ENCODE assay signal across 14 mouse cellular contexts in the genomic region with DNA sequence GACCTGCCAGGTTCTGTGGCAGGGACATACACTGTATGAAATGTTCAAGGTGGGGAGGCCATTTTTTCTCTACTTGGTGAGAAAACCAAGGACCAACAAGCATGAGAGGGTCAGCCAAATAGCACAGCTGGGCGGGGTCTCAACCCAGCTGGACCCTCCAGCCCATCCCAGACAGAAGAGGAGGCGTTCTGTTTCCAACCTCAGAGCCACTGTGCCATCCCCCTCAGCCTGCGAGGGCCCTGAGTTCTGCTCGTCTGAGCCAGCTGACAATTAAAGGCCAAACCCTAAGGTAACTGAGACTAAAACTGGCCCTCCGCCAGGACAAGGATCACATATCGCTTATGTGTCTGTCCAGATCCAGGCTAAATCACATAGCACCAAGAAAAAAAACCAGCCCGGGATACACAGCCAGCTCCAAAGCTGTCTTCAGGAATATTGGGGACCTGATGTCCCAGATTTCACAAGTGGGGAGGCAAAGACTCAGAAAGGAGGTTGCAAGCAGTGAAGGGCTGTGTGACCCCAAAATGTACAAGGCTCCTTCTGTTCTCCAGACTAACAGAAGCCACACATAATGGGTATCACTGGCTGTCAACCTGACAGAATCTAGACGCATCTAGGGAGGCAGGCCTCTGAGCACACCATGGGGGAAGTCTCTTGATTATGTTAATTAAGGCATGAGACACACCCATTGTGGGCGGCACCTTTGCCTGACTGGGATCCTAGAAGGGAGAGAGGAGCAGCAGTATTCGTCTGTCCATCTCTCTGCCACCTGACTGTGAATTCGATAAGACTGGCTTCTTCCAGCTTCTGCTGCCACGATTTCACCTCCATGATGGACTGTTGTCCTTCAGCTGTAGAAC.
A peak's percentile ranks its signal among the peaks of the same experiment; 100 is the strongest.
DNase-seq lines count a peak whose midpoint lies in the region; ATAC-seq and TF ChIP-seq lines count a peak whose summit lies in the region.
"Had no signal": no experiment of that assay in that cellular context is flagged by ENCODE, and none has a peak within 500 bp of the region (broad histone marks: within the 10 kb centered on the region; RNA-seq: fewer than 3 reads in every experiment).

No protein-coding gene starts in this region.

- H3K9me3 ChIP-seq in hindbrain, embryonic 13.5 days = no peaks in the 10 kb centered on the region
- no peaks in the 10 kb centered on the region for H3K9me3 ChIP-seq in hindbrain, postnatal 0 days (ENCODE audit: low read length)
- no peaks in the 10 kb centered on the region for H3K9me3 ChIP-seq in heart, embryonic 11.5 days (replicated peaks; ENCODE audit: control insufficient read depth, low read length)
- H3K9me3 ChIP-seq: forebrain, embryonic 13.5 days; G1E; neural tube, embryonic 13.5 days had no signal

- H3K27ac ChIP-seq in hindbrain, embryonic 13.5 days = 0 out of 2 replicates have a peak overlapping the region, but pooled peaks have one; percentile 23
- no peak overlapping the region for H3K27ac ChIP-seq in hindbrain, postnatal 0 days
- no peak overlapping the region for H3K27ac ChIP-seq in heart, embryonic 11.5 days (ENCODE audit: low read depth, low read length)
- H3K27ac ChIP-seq: forebrain, embryonic 13.5 days; neural tube, embryonic 13.5 days had no signal

- H3K4me3 ChIP-seq in hindbrain, embryonic 13.5 days = no peak overlapping the region
- no peak overlapping the region for H3K4me3 ChIP-seq in hindbrain, postnatal 0 days (ENCODE audit: low read length)
- no peak overlapping the region for H3K4me3 ChIP-seq in heart, embryonic 11.5 days (ENCODE audit: low read depth, low read length)
- H3K4me3 ChIP-seq: forebrain, embryonic 13.5 days; neural tube, embryonic 13.5 days had no signal

- H3K4me2 ChIP-seq in hindbrain, embryonic 13.5 days = no peak overlapping the region
- H3K4me2 ChIP-seq in hindbrain, postnatal 0 days (ENCODE audit: low read depth, low read length) = no peak overlapping the region
- no peak overlapping the region for H3K4me2 ChIP-seq in heart, embryonic 11.5 days
- H3K4me2 ChIP-seq: forebrain, embryonic 13.5 days; neural tube, embryonic 13.5 days had no signal

- H3K27me3 ChIP-seq in hindbrain, embryonic 13.5 days = peaks cover 17% of the 10 kb centered on the region; the same call in 1 of the 2 replicates
- H3K27me3 ChIP-seq in hindbrain, postnatal 0 days (ENCODE audit: insufficient read depth, low read length) = no peaks in the 10 kb centered on the region
- no peaks in the 10 kb centered on the region for H3K27me3 ChIP-seq in heart, embryonic 11.5 days (ENCODE audit: control insufficient read depth, insufficient read depth, low read length)

- H3K4me1 ChIP-seq in hindbrain, embryonic 13.5 days (replicated peaks) = peaks cover 30% of the 10 kb centered on the region
- H3K4me1 ChIP-seq in hindbrain, postnatal 0 days (ENCODE audit: insufficient read depth, low read length) = no peaks in the 10 kb centered on the region
- no peaks in the 10 kb centered on the region for H3K4me1 ChIP-seq in heart, embryonic 11.5 days (ENCODE audit: control insufficient read depth, insufficient read depth, low read length)

- ATAC-seq in hindbrain, embryonic 13.5 days (ENCODE audit: low FRiP score) = no peak
- ATAC-seq in hindbrain, postnatal 0 days = no peak
- no peak for ATAC-seq in heart, embryonic 11.5 days (replicated peaks; ENCODE audit: insufficient number of reproducible peaks, low FRiP score, low TSS enrichment)
- ATAC-seq: forebrain, embryonic 13.5 days had no signal

- no peak overlapping the region for H3K9ac ChIP-seq in hindbrain, embryonic 13.5 days
- no peak overlapping the region for H3K9ac ChIP-seq in hindbrain, postnatal 0 days (replicated peaks; ENCODE audit: low read length)
- H3K9ac ChIP-seq in heart, embryonic 11.5 days (ENCODE audit: low read depth, low read length) = no peak overlapping the region
- H3K9ac ChIP-seq: forebrain, embryonic 13.5 days; neural tube, embryonic 13.5 days had no signal

- no peaks in the 10 kb centered on the region for H3K36me3 ChIP-seq in hindbrain, embryonic 13.5 days
- no peaks in the 10 kb centered on the region for H3K36me3 ChIP-seq in hindbrain, postnatal 0 days (ENCODE audit: insufficient read depth, low read length)
- H3K36me3 ChIP-seq in heart, embryonic 11.5 days (ENCODE audit: control insufficient read depth, insufficient read depth, low read length) = no peaks in the 10 kb centered on the region
- H3K36me3 ChIP-seq: G1E; neural tube, embryonic 13.5 days had no signal

- 36% methylated on average over 12 of the region's 12 CpGs for WGBS in hindbrain, embryonic 13.5 days
- WGBS in hindbrain, postnatal 0 days = 39% methylated on average over 12 of the region's 12 CpGs
- WGBS in heart, embryonic 11.5 days (ENCODE audit: insufficient replicate concordance) = 45% methylated on average over 12 of the region's 12 CpGs

- no peak for DNase-seq in hindbrain, postnatal 0 days (ENCODE audit: low spot score)
- DNase-seq in thymus, postnatal 25 days = peak; percentile 1
- no peak for DNase-seq in thymus, postnatal 14 days
- peak; percentile 22 for DNase-seq in c-Kit-positive CD71-positive TER-119-negative erythroid progenitor cells, embryonic 14.5 days (ENCODE audit: low read depth)
- peak; percentile 52 for DNase-seq in retina, embryonic 14.5 days (ENCODE audit: low spot score)
- DNase-seq in testis, postnatal 10 days (ENCODE audit: low spot score) = no peak
- DNase-seq: heart, adult 18-20 months; lung, adult 18-20 months; midbrain, embryonic 14.5 days had no signal

- no peak for TF ChIP-seq CTCF in hindbrain, postnatal 0 days (IDR thresholded peaks at IDR 0.05; ENCODE audit: low read depth)

Comparison
In these comparisons a context has a peak if more than half of its experiments do, and no peak if none do; other contexts are left out.
1. DNase-seq: peak in thymus, postnatal 25 days (single experiment), c-Kit-positive CD71-positive TER-119-negative erythroid progenitor cells, embryonic 14.5 days (single experiment) and retina, embryonic 14.5 days (single experiment); none in hindbrain, postnatal 0 days (single experiment), thymus, postnatal 14 days (single experiment) and testis, postnatal 10 days (single experiment).